Mouse (Mus musculus) brain, embryonic 14.5 days (tissue): ENCODE measurements around the gene Ddr1.

ENCODE experiments used
- CTCF ChIP-seq: fragments of 200-500 bp; IDR thresholded peaks from 2 replicates; pipeline ENCODE4 v1.5.1; 2012; ENCODE audit warnings: inconsistent platforms, mild to moderate bottlenecking, moderate library complexity, borderline replicate concordance; ENCODE audit not compliant: insufficient read depth, insufficient read length; ENCODE audit errors: extremely low read depth
- POLR2A ChIP-seq: fragments of 200-500 bp; IDR thresholded peaks from 2 replicates; pipeline ENCODE4 v1.6.1; 2012; ENCODE audit warnings: mild to moderate bottlenecking, inconsistent platforms, borderline replicate concordance; ENCODE audit not compliant: poor library complexity, insufficient read depth, insufficient read length, severe bottlenecking; ENCODE audit errors: extremely low read depth

- TF ChIP-seq POLR2A (no peak), CTCF (peak; percentile 76)
Observed at GRCm38 (mm10) chr17:35739675-35740074, 35.3 kb upstream of the Ddr1 start.
